Mouse (Mus musculus): ENCODE results near the gene Sgk2. TPM values are rescaled to one million over a fixed set of nuclear protein-coding genes. Genes with fewer than 3 reads are reported as not detected.

The Sgk2 gene
- polyA plus RNA-seq (2015; fragmentation: Nextera tagmentation; extraction: Ambion mirVana), result not detected in 2 replicates

DNA sequence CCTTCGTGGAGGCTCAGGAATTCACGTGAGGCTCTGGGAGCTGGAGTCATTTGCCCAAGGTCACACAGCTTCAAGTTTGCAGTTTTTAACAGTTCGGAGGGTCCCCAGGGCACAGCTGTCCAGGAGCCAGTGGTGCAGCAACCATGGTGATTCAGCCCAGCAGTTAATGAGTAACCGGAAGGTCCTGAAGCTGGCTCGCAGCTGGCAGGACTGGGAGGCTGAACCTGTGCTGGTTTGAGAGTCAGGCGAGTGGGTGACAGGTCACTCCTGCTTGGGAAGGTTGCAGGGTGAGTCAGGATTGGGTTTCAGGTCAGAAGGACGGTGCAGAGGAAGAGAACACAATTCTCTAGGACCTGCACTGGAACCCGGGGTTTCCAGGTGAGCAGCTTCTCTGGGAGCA is at the start of gene Sgk2:
Gene Sgk2, plus strand, starts transcription at position 113 of the 400 bp plus-strand sequence.
- Histone ChIP-seq H3K36me3 (no peaks in the 10 kb centered on the region), H3K27ac (replicated peaks) (no peak within 1 kb of the TSS), H3K9me3 (no peaks in the 10 kb centered on the region), H3K9ac (no peak within 1 kb of the TSS), H3K4me2 (no peak within 1 kb of the TSS), H3K4me3 (no peak within 1 kb of the TSS), H3K27me3 (no peaks in the 10 kb centered on the region; the same call in 1 of the 2 replicates), H3K4me1 (replicated peaks) (no peaks in the 10 kb centered on the region)
- ATAC-seq (ENCODE audit: low read depth), result no peak
- 47% methylated on average over 8 of the region's 8 CpGs for WGBS

DNA sequence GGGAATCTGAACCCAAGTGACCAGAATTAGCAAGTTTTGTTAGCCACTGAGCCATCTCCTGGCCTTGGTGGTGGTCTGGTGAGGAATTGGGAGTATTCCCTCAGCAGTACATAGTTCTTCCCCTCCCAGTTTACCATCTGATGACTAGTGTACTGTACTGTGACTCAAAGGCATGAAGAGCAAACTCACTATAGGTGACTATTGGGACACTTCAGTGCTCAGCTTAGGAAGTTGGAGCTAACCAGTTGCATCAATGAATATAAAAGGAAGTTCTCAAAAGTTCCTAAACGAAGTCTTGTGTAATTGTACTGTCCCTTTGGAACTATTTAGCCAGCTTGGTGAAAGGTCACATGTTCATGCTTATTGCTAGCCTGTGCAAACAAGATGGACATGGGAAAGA is 47.6 kb upstream of the Sgk2 start:
- H3K36me3 ChIP-seq, result peaks cover 68% of the 10 kb centered on the region
- ATAC-seq (ENCODE audit: low read depth), result no peak

DNA sequence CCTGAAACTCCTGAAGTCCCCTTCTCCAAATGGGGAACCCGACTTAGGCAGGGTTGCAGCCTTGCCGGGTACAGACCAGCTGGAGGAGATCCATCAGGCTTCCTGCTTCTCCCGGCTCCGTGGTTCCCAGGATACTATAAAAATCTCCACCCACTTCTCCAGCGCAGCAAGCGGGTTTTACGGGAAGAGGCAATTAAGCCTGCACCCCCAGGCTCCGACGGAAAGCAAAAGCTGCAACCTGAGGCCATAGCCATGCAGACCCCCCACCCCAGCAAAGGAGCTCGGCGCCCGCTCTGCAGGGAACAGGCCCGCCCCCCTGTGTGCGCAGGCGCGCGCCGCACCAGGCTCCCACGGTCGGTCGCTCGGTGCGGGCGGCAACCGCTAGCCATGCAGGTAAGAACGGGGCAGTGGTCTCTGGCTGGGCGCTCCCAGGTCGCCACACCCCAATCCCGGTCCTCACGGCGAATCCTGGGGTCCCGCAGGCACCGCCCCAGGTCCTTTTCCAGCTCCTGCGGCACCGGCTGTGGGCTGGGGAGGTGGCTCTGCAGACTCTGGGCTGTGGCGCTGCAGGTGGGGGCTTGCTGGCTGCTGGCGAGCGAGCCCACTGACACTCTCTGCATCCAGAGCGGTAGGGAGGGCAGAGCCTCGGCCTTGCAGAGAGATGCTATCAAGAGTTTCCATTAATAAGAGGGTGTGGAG is 43.8 kb upstream of the Sgk2 start, which contains the start of gene L3mbtl1:
Gene L3mbtl1, plus strand, starts transcription at position 325 of the 699 bp plus-strand sequence.
- Histone ChIP-seq H3K27ac (replicated peaks) (no peak within 1 kb of the TSS; the same call in 1 of the 2 replicates), H3K9ac (peak within 1 kb of the TSS; percentile 70), H3K36me3 (peaks cover 34% of the 10 kb centered on the region), H3K4me3 (peak within 1 kb of the TSS; percentile 48), H3K27me3 (peaks cover 19% of the 10 kb centered on the region), H3K4me1 (replicated peaks) (peaks cover 14% of the 10 kb centered on the region), H3K9me3 (no peaks in the 10 kb centered on the region), H3K4me2 (peak within 1 kb of the TSS; percentile 72)
- under 1% methylated on average over 40 of the region's 40 CpGs for WGBS
- peak; percentile 81 for ATAC-seq (ENCODE audit: low read depth)

More for the DNA sequence above, 47.6 kb upstream of the Sgk2 start:
- no peak overlapping the region for H3K27ac ChIP-seq (replicated peaks)
- peaks cover 14% of the 10 kb centered on the region for H3K4me1 ChIP-seq (replicated peaks)
- H3K27me3 ChIP-seq, result peaks cover 15% of the 10 kb centered on the region
- H3K9me3 ChIP-seq, result no peaks in the 10 kb centered on the region
- no peak overlapping the region for H3K9ac ChIP-seq
- H3K4me2 ChIP-seq, result no peak overlapping the region
- 91% methylated on average over 1 of the region's 1 CpGs for WGBS
- H3K4me3 ChIP-seq, result no peak overlapping the region

DNA sequence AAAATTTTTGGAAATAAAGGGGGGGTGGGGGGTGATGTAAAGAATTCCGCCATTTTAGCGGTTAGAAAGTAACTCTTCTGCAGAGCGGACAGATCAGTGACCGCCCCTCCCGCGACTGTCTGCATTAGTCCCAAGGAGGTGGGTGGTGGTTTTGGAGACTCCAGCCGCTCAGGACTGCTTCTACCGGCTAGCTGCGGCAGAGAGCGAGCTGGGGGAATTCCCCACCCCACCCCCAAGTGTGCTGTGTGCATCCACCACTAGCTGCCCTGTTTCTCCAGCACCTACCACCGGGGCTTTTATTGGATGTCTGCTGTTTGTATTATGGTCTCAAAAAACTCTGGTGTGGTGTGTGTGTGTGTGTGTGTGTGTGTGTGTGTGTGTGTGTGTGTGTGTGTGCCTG is 43.2 kb upstream of the Sgk2 start:
- Histone ChIP-seq H3K36me3 (peaks cover 28% of the 10 kb centered on the region), H3K9me3 (no peaks in the 10 kb centered on the region), H3K4me2 (peak overlapping the region; percentile 72), H3K27me3 (peaks cover 19% of the 10 kb centered on the region), H3K4me1 (replicated peaks) (peaks cover 14% of the 10 kb centered on the region), H3K9ac (peak overlapping the region; percentile 70; the same call in 1 of the 2 replicates), H3K4me3 (peak overlapping the region; percentile 48), H3K27ac (replicated peaks) (no peak overlapping the region)
- no peak for ATAC-seq (ENCODE audit: low read depth)
- WGBS, result 10% methylated on average over 11 of the region's 11 CpGs

DNA sequence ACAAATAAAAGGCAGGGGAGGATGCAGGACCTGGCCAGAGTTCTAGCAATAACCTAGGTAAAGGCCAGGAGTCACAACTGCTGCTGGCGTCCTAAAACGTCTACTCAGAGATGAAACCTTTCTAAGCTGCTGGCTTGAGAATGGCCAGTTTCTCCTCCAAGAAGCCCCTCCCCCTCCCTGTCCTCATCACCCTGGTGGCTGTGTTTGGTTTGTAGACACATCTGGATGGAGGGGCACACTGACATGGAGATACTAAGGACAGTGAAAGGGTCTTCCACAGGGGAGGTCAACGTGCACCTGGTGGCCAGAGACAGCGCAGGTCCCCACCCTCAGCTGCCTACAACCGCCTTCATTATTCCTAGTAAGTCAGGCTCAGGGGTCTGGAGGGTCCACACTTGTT is 40.2 kb upstream of the Sgk2 start:
- Histone ChIP-seq H3K4me2 (no peak overlapping the region), H3K36me3 (no peaks in the 10 kb centered on the region), H3K27ac (replicated peaks) (no peak overlapping the region), H3K4me3 (no peak overlapping the region), H3K9me3 (no peaks in the 10 kb centered on the region), H3K27me3 (peaks cover 11% of the 10 kb centered on the region), H3K4me1 (replicated peaks) (peaks cover 14% of the 10 kb centered on the region), H3K9ac (no peak overlapping the region)
- 87% methylated on average over 5 of the region's 5 CpGs for WGBS
- ATAC-seq (ENCODE audit: low read depth), result no peak

DNA sequence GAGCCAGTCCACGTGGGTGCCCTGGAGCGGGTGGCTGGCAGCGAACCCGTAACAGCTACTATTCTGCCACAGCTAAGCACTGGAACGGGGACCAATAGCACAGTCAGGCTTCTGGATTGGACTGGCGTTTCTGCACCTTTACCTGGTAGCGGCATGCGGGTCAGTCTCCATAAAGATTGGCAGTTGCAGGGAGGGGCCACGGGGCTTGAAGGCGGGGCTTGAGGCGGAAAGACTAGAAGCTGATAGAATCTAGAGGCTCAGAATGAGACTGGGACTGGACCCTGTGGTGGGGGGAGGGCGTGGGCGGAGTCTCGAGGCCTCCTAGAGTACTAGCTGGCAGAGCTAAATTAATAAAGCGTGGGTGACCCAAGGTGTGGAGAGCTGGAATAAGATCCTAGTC is 39.4 kb upstream of the Sgk2 start:
- Histone ChIP-seq H3K27me3 (peaks cover 11% of the 10 kb centered on the region), H3K9me3 (no peaks in the 10 kb centered on the region), H3K9ac (no peak overlapping the region), H3K27ac (replicated peaks) (no peak overlapping the region), H3K4me3 (peak overlapping the region; percentile 20), H3K4me1 (replicated peaks) (peaks cover 10% of the 10 kb centered on the region), H3K4me2 (peak overlapping the region; percentile 42), H3K36me3 (no peaks in the 10 kb centered on the region)
- no peak for ATAC-seq (ENCODE audit: low read depth)
- WGBS, result 40% methylated on average over 15 of the region's 15 CpGs

DNA sequence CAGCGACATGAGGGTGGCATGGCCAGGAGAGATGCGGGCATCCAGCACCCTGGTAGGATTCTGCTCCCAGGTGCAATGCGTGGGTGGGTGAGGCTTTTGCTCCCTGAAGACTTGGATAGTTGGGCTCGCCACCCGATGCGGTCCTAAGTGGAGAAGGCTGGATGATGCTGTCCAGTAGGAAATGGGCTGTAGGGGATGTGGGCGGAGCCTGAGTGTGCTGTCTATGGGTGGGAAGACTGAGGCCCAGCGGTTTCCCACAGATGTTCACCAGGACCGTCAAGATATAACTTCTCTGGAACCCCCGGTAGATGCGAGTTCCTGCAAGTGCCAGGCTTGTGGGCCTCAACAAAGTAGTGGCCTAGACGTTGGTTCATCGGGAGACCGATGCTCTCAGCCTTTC is 38.9 kb upstream of the Sgk2 start:
- Histone ChIP-seq H3K4me1 (replicated peaks) (peaks cover 7% of the 10 kb centered on the region), H3K9me3 (no peaks in the 10 kb centered on the region), H3K27ac (replicated peaks) (no peak overlapping the region), H3K4me2 (peak overlapping the region; percentile 42), H3K27me3 (peaks cover 11% of the 10 kb centered on the region), H3K9ac (no peak overlapping the region), H3K4me3 (peak overlapping the region; percentile 20), H3K36me3 (no peaks in the 10 kb centered on the region)
- 56% methylated on average over 14 of the region's 14 CpGs for WGBS
- no peak for ATAC-seq (ENCODE audit: low read depth)

DNA sequence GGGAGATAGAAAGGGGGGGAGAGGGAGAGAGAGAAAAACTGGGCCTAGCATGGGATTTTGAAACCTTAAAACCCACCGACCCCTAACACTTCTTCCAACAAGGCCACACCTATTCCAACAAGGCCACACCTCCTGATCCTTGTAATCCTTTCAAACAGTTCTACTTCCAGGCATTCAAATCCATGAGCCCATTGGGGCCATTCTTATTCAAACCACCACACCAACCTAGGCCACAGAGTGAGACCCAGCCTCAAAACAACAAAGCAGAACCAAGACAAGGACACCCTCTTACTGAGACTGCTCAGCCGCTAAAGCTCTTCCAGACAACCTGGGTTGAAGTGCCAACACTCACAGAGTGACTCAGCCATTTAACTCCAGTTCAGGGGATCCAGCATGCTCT is 36.4 kb upstream of the Sgk2 start:
- ATAC-seq (ENCODE audit: low read depth), result no peak

DNA sequence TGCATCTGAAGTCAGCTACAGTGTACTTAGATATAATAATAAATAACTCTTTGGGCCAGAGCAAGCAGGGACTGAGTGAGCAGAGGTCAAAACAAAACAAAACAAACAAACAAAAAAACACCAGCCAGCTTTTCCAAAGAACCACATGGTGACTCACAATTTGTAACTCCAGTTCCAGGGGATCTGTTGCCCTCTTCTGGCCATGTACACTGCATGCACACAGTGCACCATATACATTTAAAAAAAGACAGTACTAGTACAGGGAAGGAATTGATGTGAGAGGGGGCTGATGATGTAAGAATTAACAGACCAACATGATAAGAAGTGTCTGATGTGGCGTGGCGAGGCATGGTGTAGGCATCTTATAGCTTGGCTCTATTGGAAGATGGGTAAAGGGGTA is 30.3 kb upstream of the Sgk2 start:
- H3K4me3 ChIP-seq, result no peak overlapping the region
- H3K27me3 ChIP-seq, result no peaks in the 10 kb centered on the region
- ATAC-seq (ENCODE audit: low read depth), result no peak
- no peak overlapping the region for H3K9ac ChIP-seq
- no peaks in the 10 kb centered on the region for H3K36me3 ChIP-seq
- WGBS, result 98% methylated on average over 2 of the region's 2 CpGs
- no peaks in the 10 kb centered on the region for H3K9me3 ChIP-seq
- no peaks in the 10 kb centered on the region for H3K4me1 ChIP-seq (replicated peaks)
- H3K4me2 ChIP-seq, result no peak overlapping the region
- H3K27ac ChIP-seq (replicated peaks), result no peak overlapping the region

More for the DNA sequence above, 36.4 kb upstream of the Sgk2 start:
- no peak overlapping the region for H3K4me3 ChIP-seq
- H3K4me2 ChIP-seq, result no peak overlapping the region
- no peaks in the 10 kb centered on the region for H3K27me3 ChIP-seq
- 91% methylated on average over 2 of the region's 2 CpGs for WGBS
- H3K36me3 ChIP-seq, result no peaks in the 10 kb centered on the region
- no peak overlapping the region for H3K9ac ChIP-seq
- H3K4me1 ChIP-seq (replicated peaks), result no peaks in the 10 kb centered on the region
- H3K9me3 ChIP-seq, result no peaks in the 10 kb centered on the region
- no peak overlapping the region for H3K27ac ChIP-seq (replicated peaks)

DNA sequence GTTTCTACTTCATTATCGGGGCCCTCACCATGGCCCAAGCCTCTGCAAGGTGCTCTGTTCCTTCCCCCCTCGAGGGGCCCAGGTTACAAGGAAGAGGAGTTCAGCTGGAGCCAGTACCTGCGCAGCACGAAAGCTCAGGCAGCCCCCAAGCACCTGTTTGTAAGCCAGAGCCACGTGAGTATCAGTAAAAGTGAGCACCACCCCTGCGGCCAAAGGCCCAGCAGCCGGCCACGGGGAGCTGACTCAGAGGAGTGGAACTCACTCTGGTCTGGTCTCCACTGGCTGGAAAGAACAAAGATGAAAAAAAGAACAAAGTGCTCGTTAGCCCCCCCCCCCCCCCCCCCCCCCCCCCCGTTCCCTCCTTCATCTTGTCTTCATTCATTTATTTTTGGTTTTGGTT is 25.8 kb upstream of the Sgk2 start:
- Histone ChIP-seq H3K9ac (no peak overlapping the region), H3K36me3 (no peaks in the 10 kb centered on the region), H3K4me1 (replicated peaks) (no peaks in the 10 kb centered on the region), H3K4me2 (no peak overlapping the region), H3K9me3 (no peaks in the 10 kb centered on the region), H3K27me3 (no peaks in the 10 kb centered on the region), H3K4me3 (no peak overlapping the region), H3K27ac (replicated peaks) (no peak overlapping the region)
- no peak for ATAC-seq (ENCODE audit: low read depth)
- 70% methylated on average over 8 of the region's 10 CpGs for WGBS

DNA sequence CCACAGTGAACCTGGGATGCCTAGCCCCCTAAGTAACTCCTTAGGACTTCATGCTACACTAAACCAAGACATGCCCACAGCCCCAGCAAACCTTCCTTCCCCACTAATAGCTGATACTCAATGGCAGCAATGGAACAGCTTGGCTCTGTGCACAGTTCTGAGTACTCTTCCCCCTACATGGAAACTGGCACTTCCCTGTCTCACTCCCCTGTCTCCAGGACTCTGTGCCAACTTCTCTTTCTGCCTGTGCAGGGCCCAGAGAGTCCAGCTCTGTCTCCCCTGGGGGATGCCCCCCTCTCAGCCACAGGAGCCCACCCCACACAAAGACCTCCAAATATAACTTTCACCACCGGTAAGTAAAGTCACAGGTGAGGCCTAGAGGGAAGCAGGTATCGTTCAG is 20.4 kb upstream of the Sgk2 start:
- Histone ChIP-seq H3K4me3 (no peak overlapping the region), H3K4me2 (no peak overlapping the region), H3K27me3 (no peaks in the 10 kb centered on the region), H3K27ac (replicated peaks) (no peak overlapping the region), H3K9ac (no peak overlapping the region), H3K36me3 (no peaks in the 10 kb centered on the region), H3K9me3 (no peaks in the 10 kb centered on the region), H3K4me1 (replicated peaks) (no peaks in the 10 kb centered on the region)
- 90% methylated on average over 2 of the region's 2 CpGs for WGBS
- ATAC-seq (ENCODE audit: low read depth), result no peak

DNA sequence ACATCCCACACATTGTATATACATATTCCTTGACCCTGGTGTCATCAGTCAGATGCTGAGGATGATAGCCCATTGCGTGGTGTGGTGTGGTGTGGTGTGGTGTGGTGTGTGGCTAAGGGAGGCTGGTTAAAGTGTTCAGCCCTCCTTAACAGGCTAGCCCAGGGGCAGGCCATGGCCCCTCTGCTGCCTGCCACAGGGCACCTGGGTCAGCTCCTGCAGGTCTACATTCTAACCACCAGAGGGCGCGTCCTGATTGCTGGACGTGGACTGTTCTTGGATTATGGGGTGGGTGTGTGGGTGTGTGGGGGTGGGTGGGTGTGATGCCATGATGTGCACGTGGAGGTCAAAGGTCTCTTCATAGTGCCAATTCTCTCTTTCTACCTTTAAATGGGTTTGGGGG is 18.8 kb upstream of the Sgk2 start:
- no peaks in the 10 kb centered on the region for H3K36me3 ChIP-seq
- WGBS, result 4% methylated on average over 5 of the region's 5 CpGs
- H3K4me3 ChIP-seq, result no peak overlapping the region
- H3K27me3 ChIP-seq, result no peaks in the 10 kb centered on the region
- ATAC-seq (ENCODE audit: low read depth), result no peak
- no peak overlapping the region for H3K27ac ChIP-seq (replicated peaks)
- H3K4me2 ChIP-seq, result no peak overlapping the region
- no peaks in the 10 kb centered on the region for H3K9me3 ChIP-seq
- H3K4me1 ChIP-seq (replicated peaks), result peaks cover 2% of the 10 kb centered on the region
- H3K9ac ChIP-seq, result no peak overlapping the region

DNA sequence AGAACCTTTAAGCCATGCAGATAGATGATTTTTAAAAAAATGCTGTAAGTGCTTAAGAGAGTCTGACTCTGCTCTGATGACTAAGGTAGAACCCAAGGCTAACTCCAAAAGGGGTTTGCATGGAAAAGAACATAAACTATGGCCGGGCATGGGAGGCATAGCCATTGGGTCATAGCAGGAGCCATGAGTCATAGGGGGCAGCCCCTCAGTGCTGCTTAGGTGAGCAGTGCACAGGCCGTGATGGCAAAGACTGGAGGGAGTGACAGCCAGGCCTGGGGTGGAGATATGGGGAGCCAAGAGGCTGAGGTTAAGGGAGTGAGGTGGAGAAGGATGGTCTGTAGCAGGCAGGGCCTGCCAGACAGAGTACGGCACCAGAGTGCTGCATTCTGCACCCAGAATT is 18.0 kb upstream of the Sgk2 start:
- Histone ChIP-seq H3K36me3 (no peaks in the 10 kb centered on the region), H3K4me2 (no peak overlapping the region), H3K4me3 (no peak overlapping the region), H3K27me3 (no peaks in the 10 kb centered on the region), H3K9ac (no peak overlapping the region), H3K27ac (replicated peaks) (no peak overlapping the region), H3K4me1 (replicated peaks) (peaks cover 8% of the 10 kb centered on the region), H3K9me3 (no peaks in the 10 kb centered on the region)
- 86% methylated on average over 3 of the region's 3 CpGs for WGBS
- no peak for ATAC-seq (ENCODE audit: low read depth)

All from neural tube, embryonic 13.5 days (tissue).